Mouse (Mus musculus) CH12.LX (cell line): ENCODE results near the gene Ercc5. TPM values are rescaled to one million over a fixed set of nuclear protein-coding genes. Genes with fewer than 3 reads are reported as not detected.

ENCODE experiments used
- DNase-seq: peaks from one replicate; pipeline ENCODE4 v3.0.0-alpha.2; 2013; ENCODE audit errors: extremely low read depth
- H3K27ac ChIP-seq: 2 replicates; pipeline ENCODE4 v1.5.1; 2012; ENCODE audit warnings: low read depth, mild to moderate bottlenecking, control low read depth, moderate library complexity; ENCODE audit not compliant: insufficient read depth
- H3K27me3 ChIP-seq: replicated peaks from 2 replicates; pipeline ENCODE3; 2012; ENCODE audit warnings: inconsistent platforms
- H3K36me3 ChIP-seq, 2 experiments: replicated peaks in 1 of 2; 2 replicates each; pipeline versions ENCODE3 to v1.6.1; 2012; ENCODE audit warnings: inconsistent platforms in 1 of 2, low read length in 1 of 2, mild to moderate bottlenecking in 1 of 2, mixed read lengths in 1 of 2, moderate library complexity in 1 of 2; ENCODE audit not compliant: control insufficient read depth in 1 of 2, insufficient read depth in 1 of 2
- H3K4me1 ChIP-seq, 2 experiments: 2 replicates each; pipeline ENCODE4 v1.6.1; 2012; ENCODE audit warnings: inconsistent platforms in 1 of 2, moderate library complexity in 1 of 2; ENCODE audit not compliant: insufficient read depth in 2 of 2, control insufficient read depth in 1 of 2
- H3K4me2 ChIP-seq: 2 replicates; pipeline ENCODE4 v1.6.1; 2012; ENCODE audit warnings: low read depth, mild to moderate bottlenecking, control low read depth; ENCODE audit not compliant: poor library complexity, insufficient read depth, severe bottlenecking
- H3K4me3 ChIP-seq, 3 experiments: fragments of 150-350 bp in 1 of 3; sonication (generic) in 1 of 3; replicated peaks in 1 of 3; 2 replicates each; pipeline versions ENCODE3 to v1.5.1; 2011 to 2012; ENCODE audit warnings: low read depth in 2 of 3, low read length in 2 of 3, mild to moderate bottlenecking in 2 of 3, moderate library complexity in 2 of 3, control low read depth in 1 of 3, improper control_type of control experiment in 1 of 3, inconsistent platforms in 1 of 3, mixed read lengths in 1 of 3; ENCODE audit not compliant: poor library complexity in 1 of 3
- H3K79me2 ChIP-seq: replicated peaks from 2 replicates; pipeline ENCODE4 v1.6.1; 2012; ENCODE audit warnings: mild to moderate bottlenecking, moderate library complexity; ENCODE audit not compliant: control insufficient read depth, poor library complexity, insufficient read depth, severe bottlenecking; ENCODE audit errors: extremely low read depth
- H3K9ac ChIP-seq: 2 replicates; pipeline ENCODE4 v1.6.1; 2012; ENCODE audit warnings: low read depth, mild to moderate bottlenecking, control low read depth, moderate library complexity; ENCODE audit not compliant: insufficient read depth
- H3K9me3 ChIP-seq: replicated peaks from 2 replicates; pipeline ENCODE3; 2012; ENCODE audit warnings: low read length, inconsistent platforms, mixed read lengths
- BHLHE40 ChIP-seq: IDR thresholded peaks from 2 replicates; pipeline ENCODE4 v1.6.1; 2011; ENCODE audit warnings: mild to moderate bottlenecking, low read depth, low read length, improper control_type of control experiment
- CHD1 ChIP-seq: IDR thresholded peaks from 2 replicates; pipeline ENCODE4 v1.6.1; 2012; ENCODE audit warnings: low read depth, low read length, improper control_type of control experiment, inconsistent platforms
- CTCF ChIP-seq, 2 experiments: IDR thresholded peaks in 1 of 2; conservative IDR thresholded peaks in 1 of 2; 2 replicates each; pipeline ENCODE4 v1.5.1; 2011 to 2012; ENCODE audit warnings: low read depth in 2 of 2, low read length in 2 of 2, improper control_type of control experiment in 1 of 2, inconsistent platforms in 1 of 2, mild to moderate bottlenecking in 1 of 2, moderate library complexity in 1 of 2
- GABPA ChIP-seq: IDR thresholded peaks from 2 replicates; pipeline ENCODE4 v1.6.1; 2012; ENCODE audit warnings: low read depth, low read length, improper control_type of control experiment, inconsistent platforms; ENCODE audit not compliant: insufficient replicate concordance
- HCFC1 ChIP-seq: IDR thresholded peaks from 2 replicates; pipeline ENCODE4 v1.6.1; 2012; ENCODE audit warnings: low read depth, mild to moderate bottlenecking, inconsistent platforms, low read length, improper control_type of control experiment
- SIN3A ChIP-seq: IDR thresholded peaks from 2 replicates; pipeline ENCODE4 v1.6.1; 2012; ENCODE audit warnings: low read length, improper control_type of control experiment, inconsistent platforms
- SMC3 ChIP-seq: IDR thresholded peaks from 2 replicates; pipeline ENCODE4 v1.6.1; 2011; ENCODE audit warnings: low read depth, low read length, improper control_type of control experiment
- TCF12 ChIP-seq: IDR thresholded peaks from 2 replicates; pipeline ENCODE4 v1.6.1; 2014; ENCODE audit warnings: low read depth, mild to moderate bottlenecking, inconsistent platforms, low read length, improper control_type of control experiment
- USF2 ChIP-seq: conservative IDR thresholded peaks from 2 replicates; pipeline ENCODE4 v1.6.1; 2011; ENCODE audit warnings: low read depth, low read length, improper control_type of control experiment
- dilution Hi-C: fragments of 300-500 bp; cut with MboI; formaldehyde crosslinking; loops from 2 replicates; pipeline ENCODE4 v1.14.3; 2020; ENCODE audit warnings: low sequenced_read_pairs; ENCODE audit not compliant: extremely low pct_unique_long_range_greater_than_20kb, extremely low pct_ligation_motif_present
- in situ Hi-C: fragments of 300-500 bp; cut with MboI; formaldehyde crosslinking; loops from 3 replicates; pipeline ENCODE4 v1.14.3; 2019; ENCODE audit warnings: low sequenced_read_pairs, low pct_ligation_motif_present, low pct_unique_long_range_greater_than_20kb, mixed read lengths
- polyA plus RNA-seq: library from polyadenylated mRNA; unstranded; fragments of >175 nt; gene quantifications from 2 replicates; pipeline ENCODE4 v1.2.1, GENCODE M21; 2012; ENCODE audit warnings: low read depth; ENCODE audit not compliant: insufficient read length
- total RNA-seq, 2 experiments: library from RNA; depleted of rRNA; stranded (reverse); fragments of 300-350 nt in 1 of 2; fragments of >200 nt in 1 of 2; gene quantifications; 2 replicates each; pipeline ENCODE4 v1.2.3; 2012 to 2014

Gene Ercc5
- total and polyA plus RNA-seq, 3 experiments: 7.1 to 11.7 (median 8.2) TPM

- in situ Hi-C loops (no loop called here), dilution Hi-C loops (no loop called here)
- no peak overlapping the region for H3K27ac ChIP-seq
- TF ChIP-seq BHLHE40: peak; percentile 47
- TF ChIP-seq SIN3A: no peak
- no peaks in the 10 kb centered on the region for H3K27me3 ChIP-seq
- H3K4me3 ChIP-seq: no peak overlapping the region
- no peak for DNase-seq
- no peak overlapping the region for H3K9ac ChIP-seq
- H3K79me2 ChIP-seq: no peaks in the 10 kb centered on the region
- H3K36me3 ChIP-seq: no peaks in the 10 kb centered on the region
- H3K9me3 ChIP-seq: no peaks in the 10 kb centered on the region
- H3K4me2 ChIP-seq: no peak overlapping the region
- peaks cover 8 to 21% of the 10 kb centered on the region in 2 experiments for H3K4me1 ChIP-seq
These were observed 25.3 kb upstream of the Ercc5 start for GRCm38 (mm10) chr1:44122256-44122655.

- H3K79me2 ChIP-seq: no peaks in the 10 kb centered on the region
- no peak overlapping the region for H3K4me2 ChIP-seq
- peak; percentile 30 for DNase-seq
- H3K27ac ChIP-seq: no peak overlapping the region
- dilution Hi-C loops (no loop called here), in situ Hi-C loops (no loop called here)
- TF ChIP-seq HCFC1: no peak
- TF ChIP-seq USF2: no peak
- H3K4me3 ChIP-seq: no peak overlapping the region
- H3K36me3 ChIP-seq: no peaks in the 10 kb centered on the region
- H3K27me3 ChIP-seq: no peaks in the 10 kb centered on the region
- no peaks in the 10 kb centered on the region for H3K9me3 ChIP-seq
- peaks cover 4 to 7% of the 10 kb centered on the region in 2 experiments for H3K4me1 ChIP-seq
- no peak overlapping the region for H3K9ac ChIP-seq
These were observed 22.0 kb upstream of the Ercc5 start for GRCm38 (mm10) chr1:44125590-44125989.

GRCm38 (mm10) chr1:44129929-44130581 is 17.5 kb upstream of the Ercc5 start:
- Histone ChIP-seq H3K4me1 (no peaks in the 10 kb centered on the region), H3K4me3 (no peak overlapping the region), H3K27me3 (no peaks in the 10 kb centered on the region), H3K4me2 (no peak overlapping the region), H3K9me3 (no peaks in the 10 kb centered on the region), H3K36me3 (no peaks in the 10 kb centered on the region), H3K27ac (no peak overlapping the region), H3K79me2 (no peaks in the 10 kb centered on the region), H3K9ac (no peak overlapping the region)
- TF ChIP-seq CHD1: no peak
- TF ChIP-seq GABPA: no peak
- TF ChIP-seq TCF12: no peak
- no peak for TF ChIP-seq CTCF (conservative IDR thresholded peaks at IDR 0.05 in 1 of 2, IDR thresholded peaks at IDR 0.05 in 1 of 2; ENCODE audit: low read depth in 2 of 2, low read length in 2 of 2)
- TF ChIP-seq SMC3: no peak
- no peak for TF ChIP-seq USF2
- dilution Hi-C loops (no loop called here), in situ Hi-C loops (no loop called here)
- no peak for DNase-seq
